Mouse (Mus musculus) right cerebral cortex, postnatal 25 days (tissue): ENCODE results near the gene Gtf2e1.

ENCODE experiments used
- DNase-seq: peaks from one replicate; pipeline ENCODE4 v3.0.0; 2022

Gene Gtf2e1

DNA sequence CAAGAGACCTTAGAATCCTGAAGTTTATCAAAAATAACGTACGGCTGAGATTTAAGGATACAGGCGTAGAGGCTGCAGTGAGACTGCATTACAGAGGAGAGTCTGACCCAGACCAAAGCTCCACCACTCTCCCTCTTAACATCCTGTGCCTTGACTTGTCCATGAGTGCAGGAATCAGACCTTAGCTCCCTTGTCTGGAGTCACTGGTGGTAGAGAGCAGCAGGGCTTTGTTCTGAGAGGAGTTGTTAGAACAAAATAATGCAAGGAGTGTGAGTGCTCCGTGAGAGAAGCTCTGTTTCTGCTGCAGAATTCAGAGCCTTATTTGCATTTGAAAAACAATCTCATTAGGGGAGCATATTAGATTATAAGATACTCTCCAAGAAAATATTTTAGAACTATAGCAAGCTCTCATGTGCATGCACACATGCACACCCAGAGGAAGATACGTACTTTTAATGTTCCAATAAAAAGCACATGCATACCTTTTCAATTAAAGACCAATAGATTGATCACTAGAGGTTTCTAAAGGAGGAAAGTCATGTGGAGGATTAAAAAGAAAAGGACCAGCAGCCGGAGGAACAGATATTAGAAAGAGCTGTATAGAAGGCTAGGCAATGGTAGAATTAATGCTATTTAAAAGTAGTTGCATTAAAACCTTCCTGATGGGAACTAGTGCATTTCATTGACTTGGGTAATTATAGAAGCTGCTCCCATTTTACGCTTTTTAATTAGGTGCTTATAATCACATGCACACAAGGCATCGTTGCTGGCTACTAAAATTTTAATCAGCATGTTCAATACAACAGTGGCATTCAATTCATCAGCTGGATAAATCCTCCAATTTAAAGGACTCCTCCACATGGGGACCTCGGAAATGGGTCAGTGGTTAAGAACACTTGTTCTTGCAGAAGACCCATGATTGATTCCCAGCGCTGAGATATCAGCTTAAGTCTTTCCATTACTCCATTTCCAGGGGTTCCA is 61.0 kb downstream of the Gtf2e1 start:
- DNase-seq = no peak

- no peak for DNase-seq
These were observed 66.8 kb downstream of the Gtf2e1 start for GRCm38 (mm10) chr16:37472620-37473312.

- no peak for DNase-seq
These were observed 70.0 kb downstream of the Gtf2e1 start for GRCm38 (mm10) chr16:37469595-37469994.

GRCm38 (mm10) chr16:37463981-37464380 is 75.6 kb downstream of the Gtf2e1 start:
- DNase-seq = no peak

- DNase-seq = no peak
These were observed 76.7 kb downstream of the Gtf2e1 start for GRCm38 (mm10) chr16:37462886-37463285.

DNA sequence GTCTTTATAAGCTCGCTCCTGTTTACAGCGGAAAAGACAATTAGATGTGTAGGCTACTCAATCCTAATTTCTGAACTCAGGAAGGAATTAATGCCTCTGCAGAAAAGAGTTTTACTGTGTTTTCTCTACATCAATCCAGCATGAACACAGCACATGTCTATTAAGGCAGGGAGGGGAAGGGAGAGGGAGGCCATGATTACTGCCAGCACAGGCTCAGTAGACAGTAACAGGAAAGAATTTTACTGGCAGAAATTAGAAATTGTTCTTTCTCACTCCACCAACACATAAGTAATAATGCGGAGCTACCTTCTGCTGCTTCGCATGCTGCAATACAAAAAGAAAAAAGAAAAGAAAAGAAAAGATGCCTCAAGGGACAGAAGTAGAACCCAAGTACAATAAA is 78.0 kb downstream of the Gtf2e1 start:
- no peak for DNase-seq
